Mouse (Mus musculus) 416B (cell line): Measurements from ENCODE around the gene Mdfi.
"Not testable (repeated sequence)": the region's sequence is repeated elsewhere in the genome, so short reads cannot be mapped to it uniquely, and the experiment has no call there.

ENCODE experiments used
- DNase-seq: peaks from one replicate; pipeline ENCODE4 v3.0.0; 2011; ENCODE audit warnings: low read depth

The Mdfi gene

DNA sequence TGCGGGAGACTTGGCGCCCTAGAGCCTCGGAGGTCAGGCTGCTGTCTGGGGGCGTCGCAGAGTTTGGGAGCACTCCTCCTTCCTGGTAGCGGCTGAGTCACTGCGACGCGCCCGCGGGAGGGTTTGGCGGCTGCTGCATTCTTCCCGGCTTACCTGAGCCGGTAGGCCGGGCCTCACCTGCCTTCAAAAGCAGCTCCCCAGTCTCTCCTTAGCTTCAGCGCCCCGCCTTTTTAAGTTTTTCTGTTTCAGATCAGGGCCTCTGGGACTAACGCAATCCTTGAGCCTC is at the start of gene Mdfi:
Mdfi (minus strand) TSS at position 210 of the 286 bp plus-strand sequence.
- no peak for DNase-seq

DNA sequence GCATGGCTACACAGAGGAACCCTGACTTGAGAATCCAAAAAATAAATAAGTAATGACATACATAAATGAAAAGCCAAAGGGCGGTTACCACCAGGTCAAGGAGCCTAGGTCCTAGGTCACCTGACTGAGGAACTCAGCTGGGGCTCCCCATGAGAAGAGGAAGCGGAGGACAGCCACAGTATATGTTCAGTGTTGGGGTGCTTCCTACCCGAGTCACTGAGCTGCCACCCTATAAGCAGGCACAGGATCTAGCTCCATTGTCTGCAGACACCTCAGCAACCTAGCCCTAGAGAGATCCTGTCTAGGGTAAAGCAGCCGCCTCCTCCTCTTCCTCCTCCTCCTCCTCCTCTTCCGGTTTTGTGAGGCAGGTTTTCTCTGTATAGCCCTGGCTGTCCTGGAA is 48.6 kb upstream of the Mdfi start:
- peak; percentile 11 for DNase-seq

DNA sequence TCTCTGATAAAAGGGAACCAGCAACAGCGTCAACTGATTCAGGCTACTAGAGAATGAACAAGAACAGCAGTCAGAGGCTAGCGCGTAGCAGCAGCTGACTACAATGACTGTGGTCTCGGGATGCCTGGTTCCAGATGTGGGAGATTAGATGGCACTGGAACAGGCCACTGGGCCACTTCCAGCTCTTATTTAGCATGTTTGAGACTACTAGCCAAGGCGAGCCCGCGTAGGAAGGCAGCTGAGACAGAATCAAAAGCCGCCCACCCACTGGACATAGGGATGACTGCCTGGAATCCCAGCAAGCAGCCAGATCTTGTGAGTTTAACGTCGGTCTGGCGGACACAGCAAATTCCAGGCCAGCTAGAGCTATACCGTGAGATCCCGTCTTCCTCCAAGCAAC is 46.8 kb upstream of the Mdfi start:
- no peak for DNase-seq

DNA sequence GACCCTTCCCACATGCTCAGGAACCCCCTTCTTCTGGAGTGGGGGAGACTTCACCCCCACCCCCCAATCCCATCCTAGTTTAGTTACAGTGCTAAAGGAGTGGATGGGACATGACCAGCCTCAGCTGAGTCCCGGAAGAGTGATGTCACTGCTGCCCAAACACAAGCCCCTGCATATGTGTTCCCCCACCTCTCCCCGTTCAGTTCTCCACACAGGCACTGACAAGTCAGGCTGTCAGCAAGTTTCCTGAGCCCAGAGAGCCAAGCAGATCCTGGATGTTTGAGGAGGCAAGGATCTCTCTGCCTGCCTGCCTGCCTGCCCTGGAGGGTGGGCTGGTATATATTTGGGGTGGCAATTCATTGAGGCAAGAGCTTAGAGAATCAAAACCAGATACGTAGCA is 44.7 kb upstream of the Mdfi start:
- no peak for DNase-seq

DNA sequence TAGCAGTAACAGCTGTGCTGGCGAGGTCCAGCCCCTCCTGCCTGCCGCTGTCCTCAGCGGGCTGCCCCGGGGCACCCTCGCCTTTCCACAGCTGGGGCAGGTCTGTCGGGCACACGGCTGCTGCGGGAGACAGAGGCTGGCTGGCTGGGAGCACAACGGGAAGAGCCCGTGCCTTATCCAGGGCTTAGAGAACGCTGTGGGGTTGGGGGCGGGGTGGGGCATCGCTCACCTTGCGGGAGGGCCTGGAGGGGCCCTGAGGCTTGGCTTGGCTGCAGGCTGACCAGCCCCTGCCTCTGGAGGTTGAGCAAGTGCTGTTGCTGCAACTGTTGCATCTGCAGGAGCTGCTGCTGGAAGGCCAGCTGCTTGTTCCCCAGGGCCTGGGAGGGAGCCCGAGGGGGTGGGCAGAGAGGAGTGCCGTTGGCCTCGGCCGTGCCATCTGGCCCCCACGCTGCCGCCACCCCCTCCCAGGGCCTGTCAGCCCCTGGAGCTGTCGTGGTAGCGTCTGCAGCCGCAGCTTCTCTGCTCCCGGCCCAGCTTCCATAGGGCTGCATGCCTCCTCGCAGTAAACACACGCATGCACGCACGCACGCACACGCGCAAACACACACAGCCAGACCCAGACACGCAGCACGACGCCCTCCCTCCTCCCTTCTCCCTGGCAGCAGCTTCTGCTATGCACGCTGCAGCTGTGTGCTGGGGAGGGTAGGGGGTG is 44.0 kb upstream of the Mdfi start:
- no peak for DNase-seq

DNA sequence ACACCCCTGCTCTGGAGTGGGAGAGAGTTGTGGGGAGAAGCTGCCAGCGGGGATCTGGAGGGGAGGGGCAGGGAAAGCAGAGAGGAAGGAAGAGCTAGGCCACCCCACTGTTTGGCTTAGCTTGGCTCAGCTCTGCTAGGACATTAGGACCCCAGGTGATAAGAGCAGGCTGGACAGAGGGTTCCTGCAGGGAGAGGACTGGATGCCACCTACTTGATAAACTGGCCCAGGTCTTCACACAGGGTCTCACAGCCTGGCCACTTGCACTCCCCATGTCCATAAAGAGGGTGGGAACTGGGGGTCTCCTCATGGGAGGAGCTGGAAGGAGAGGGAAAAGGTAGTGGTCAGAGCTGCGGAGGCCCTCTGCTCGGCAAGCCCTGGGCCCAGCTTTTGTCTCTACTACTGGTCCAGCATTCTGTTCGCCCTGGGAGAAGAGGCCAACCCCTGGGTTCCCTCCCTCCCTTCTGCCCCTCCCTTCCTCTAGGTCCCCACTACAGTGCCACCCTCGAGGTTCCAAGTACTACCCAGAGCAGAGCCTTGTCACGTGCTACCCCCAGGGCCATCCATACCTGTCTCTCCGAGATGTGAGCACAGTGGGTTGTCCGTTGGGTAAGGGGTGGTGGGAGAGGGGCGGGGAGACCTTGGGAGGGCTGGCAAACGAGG is 43.4 kb upstream of the Mdfi start:
- no peak for DNase-seq

DNA sequence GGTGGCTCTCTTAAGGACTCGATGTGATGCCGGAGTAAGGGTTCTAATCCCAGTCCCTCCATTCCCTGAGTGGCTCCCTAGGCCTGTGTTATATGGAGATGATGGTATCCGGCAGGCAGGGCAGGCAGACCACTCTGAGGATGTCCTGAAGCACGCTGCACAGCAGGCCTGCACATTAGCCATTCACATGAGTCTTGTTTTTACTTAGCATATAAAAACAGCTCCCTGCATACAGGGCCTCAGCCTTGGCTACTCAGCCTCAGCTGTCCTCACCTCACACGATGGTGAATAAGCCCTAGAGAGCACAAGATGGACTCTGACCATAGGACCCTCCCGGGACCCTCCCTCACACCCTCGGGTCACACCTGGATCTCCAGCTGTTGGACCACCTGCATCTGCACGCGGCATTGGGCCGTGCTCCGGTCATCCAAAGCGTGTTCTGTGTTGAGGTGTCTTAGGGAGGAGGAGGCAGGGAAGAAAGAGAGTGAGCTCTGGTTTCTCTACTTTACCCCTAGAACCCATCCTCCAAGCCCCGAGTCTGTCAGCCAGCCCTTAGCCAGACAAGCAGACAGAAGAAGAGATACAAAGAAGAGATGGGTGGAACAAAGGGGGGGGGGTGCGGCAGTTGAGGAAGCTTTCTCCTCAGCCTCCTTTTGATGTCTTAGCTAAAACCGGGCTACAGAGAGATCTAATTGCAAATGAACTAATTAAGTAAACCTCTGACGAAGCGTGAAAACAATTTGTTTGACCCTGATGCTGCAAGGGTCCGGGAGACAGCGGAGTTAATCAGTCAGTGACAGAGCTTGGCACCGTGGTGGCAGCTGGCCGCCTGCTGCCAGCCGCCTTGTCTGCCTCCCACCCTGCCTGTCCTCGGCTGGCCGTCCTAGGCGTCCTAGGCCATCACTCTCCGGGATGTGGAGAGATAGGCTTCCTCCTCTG is 42.6 kb upstream of the Mdfi start:
- DNase-seq, result no peak

DNA sequence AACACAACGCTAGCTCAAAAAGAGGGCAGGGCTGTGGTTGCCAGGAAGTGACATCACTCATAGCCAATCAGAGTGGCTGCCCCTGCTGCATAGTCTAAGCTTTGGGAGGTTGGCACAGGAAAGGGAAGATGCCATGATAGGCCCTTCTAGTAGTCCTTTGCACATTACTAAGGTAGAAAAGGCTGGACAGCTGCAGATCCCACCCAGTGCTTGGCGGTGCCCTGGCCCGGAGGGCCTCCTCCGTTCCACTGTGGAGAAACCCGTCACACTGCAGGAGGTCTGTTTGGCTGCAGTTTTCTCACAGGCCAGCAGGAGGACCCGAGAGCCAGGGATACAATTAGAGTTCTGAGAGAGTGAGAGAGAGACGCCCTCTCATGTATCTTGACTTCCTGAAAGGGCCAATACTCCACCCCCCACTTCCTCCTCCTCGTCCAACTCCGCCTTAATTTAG is 38.9 kb upstream of the Mdfi start:
- peak; percentile 95 for DNase-seq

DNA sequence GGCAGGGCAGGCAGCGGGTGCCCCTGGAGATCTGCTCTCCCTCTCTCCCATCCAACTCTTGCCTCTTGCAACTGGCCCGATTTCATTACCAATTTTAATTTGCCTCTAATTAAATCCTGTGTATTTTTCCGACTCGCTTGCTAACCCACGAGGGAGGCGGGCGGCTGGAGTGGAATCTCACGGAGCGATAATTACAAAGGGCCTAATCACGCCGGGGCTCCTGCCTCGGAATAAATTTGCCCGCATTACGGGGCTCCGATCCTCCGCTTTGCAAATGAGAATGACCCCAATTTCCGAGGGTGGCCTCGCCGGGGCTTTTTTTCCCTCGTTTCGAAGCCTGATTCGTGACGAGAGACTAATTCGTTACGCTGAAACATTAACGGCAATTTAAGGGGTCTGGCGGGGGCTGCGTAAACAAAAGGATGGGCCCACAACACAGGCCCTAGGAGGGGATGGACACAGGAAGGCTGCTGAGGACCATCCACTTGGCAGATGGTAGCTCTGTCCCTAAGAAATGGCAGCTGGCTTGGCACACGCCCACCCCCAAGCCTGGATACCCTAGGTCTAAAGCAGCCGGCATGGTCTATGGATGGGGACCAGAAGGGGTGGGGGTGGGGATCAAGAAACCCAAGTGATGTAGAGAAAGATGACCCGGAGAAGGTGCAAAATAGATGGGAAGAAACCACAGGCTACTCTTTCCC is 38.0 kb upstream of the Mdfi start:
- DNase-seq, result no peak

DNA sequence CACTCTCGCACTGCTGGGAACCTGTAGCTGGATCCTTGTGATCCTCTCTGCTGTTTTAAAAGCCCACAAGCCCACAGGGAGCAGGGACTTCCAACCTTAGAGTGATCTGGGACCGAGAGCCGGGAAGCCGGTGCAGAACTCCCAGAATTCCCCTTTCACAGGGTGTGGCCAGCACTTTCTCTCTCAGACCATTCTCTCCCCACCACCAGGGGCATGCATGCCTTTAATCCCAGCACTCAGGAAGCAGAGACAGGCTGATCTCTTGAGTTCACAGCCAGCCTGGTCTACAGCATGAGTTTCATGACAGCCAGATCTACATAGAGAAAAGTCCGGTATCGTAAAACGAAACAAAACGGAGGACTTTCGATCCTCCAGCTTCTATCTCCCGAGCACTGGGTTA is 35.4 kb upstream of the Mdfi start:
- no peak for DNase-seq

DNA sequence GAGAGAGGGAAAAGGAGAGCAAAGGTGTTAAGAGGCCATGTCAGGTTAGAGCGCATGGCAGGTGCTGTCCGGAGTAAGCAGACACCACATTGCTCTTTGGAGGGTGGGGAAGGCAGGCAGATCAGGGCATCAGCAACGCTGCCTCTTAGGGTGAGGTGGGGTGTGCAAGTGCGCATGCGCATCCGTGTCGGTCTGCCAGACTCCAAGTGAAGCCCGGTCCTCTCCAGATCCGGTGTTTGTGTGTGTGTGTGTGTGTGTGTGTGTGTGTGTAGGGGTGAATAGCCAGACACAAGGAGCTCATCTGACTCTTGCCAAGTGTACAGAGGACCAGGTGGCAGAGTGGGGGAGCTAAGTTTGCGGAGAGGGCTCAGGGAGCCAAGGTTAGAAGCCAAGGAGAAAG is 31.5 kb upstream of the Mdfi start:
- no peak for DNase-seq

DNA sequence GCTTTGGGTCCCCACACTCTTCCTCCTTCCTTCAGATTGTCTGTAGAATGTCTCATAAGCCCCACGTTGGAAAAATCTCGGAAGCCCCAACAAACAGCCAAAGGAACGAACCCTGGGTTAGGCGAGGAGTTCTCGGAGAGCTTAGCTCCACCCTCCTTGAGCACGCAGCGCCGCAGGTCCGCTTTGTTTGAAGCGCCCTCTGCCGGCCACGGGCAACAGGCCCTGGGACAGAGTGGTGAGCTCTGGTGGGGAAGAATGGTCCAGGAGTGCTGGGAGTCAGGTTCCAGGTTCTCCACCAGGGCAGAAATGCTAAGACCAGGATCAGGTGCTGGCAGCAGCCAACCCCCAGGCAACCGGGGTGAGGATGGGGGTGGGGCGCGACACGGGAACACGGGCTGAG is 30.0 kb upstream of the Mdfi start:
- DNase-seq, result peak; percentile 77

DNA sequence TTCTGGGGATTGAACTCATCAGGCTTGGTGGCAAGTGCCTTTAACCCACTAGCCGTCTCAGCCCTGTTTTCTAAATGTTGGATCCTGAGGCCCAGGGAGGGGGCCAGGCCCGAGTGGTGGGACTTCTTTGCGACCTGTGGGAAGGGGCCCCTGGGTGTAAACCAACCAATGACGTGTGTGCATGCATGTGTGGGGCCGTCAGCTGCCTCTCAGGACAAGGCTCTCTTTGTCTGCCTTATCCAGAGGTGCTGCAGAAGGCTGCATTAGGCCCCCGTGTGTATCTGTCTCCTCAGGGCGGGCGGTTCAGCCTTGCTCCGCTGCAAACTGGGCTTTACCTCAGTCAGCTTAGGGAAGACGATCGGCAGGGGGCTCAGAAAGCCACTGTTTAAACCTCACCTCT is 28.9 kb upstream of the Mdfi start:
- DNase-seq, result no peak

DNA sequence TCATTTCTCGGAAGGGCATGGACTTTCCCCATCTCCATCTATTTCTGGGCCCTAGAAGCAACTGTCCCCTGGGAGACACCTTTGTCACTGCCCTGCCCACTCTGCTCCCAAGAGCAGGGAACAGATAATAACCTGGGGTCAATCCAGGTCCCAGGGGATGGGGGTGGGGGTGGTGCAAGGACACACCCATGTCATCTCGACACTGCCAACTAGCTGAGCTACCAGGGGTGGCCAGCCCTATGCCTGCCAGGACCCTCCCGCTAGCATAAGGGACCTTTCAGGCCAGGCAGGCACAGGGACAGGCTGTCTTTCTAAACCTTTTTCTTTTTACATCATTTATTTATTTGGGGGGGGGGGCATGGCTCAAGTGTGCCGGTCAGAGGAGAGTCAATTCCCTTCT is 28.5 kb upstream of the Mdfi start:
- DNase-seq, result no peak

DNA sequence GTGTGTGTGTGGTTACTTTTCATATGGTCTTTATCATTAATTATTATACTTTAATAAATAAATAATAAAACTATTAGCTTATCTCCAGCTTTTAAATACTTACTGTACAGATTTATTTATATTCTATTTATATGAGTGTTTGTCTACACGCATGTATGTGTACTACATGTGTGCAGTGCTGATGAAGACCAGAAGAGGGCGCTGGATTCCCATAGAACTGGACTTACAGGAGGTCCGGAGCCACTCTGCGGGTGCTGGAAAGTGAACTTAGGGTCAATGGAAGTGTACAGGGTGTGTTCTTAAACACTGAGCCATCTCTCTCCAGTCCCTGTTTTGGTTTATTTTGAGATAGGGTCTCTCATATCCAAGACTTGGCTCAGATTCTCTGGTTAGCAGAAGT is 21.1 kb upstream of the Mdfi start:
- no peak for DNase-seq

DNA sequence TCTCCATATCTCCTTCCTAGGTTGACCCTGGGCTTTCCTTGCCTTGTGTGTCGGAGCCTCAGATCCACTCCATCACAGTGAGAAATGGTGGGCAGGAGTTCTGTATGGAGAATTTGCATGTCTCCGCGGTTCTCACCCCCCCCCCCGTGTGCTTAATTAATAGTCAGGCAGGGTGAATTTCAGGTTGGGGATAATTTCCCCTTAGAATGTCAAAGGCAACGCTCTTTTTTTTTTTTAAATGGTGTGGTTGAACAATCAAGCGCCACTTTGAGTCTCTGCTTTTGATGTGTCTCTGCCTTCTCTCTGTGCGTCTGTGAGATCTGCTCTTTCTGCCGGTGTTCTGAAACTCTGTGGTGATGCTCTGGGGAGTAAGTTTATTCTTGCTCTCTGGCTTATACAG is 20.4 kb upstream of the Mdfi start:
- DNase-seq, result no peak

DNA sequence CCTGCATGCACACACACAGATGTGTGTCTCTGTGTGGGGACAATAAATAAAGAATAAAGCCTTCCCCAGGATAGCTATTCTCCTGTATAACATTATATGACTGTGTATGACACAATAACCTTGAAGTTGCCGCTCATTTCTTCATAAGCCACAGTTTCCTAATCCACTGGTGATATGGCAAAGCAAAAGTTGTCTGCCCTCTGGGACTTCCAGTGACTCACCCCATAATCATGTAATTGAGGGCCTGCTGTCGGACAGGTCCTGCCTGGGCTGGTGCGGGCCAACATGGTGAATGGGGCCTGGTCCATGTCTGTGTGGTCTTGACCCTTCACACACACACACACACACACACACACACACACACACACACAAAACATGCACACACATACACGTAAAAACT is 19.3 kb upstream of the Mdfi start:
- DNase-seq, result peak; percentile 78

DNA sequence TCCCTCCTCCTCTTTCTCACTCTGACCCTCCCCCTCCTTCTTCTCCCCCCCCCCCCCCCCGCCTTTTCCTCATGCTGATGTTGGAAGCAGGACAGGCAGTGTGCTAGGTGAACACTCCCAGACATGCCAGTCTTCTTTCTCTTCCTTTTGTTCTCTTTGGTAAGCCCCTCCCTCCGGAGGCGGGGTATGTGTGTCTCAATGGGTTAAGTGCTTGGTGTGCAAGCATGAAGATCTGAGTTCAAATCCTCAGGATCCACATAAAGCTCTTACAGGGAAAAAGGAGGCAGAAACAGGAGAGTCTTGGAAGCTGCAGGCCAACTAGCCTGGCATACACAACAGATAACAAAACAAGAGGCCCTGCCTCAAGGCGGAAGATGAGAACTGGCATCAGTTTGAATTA is 18.8 kb upstream of the Mdfi start:
- peak; percentile 26 for DNase-seq

DNA sequence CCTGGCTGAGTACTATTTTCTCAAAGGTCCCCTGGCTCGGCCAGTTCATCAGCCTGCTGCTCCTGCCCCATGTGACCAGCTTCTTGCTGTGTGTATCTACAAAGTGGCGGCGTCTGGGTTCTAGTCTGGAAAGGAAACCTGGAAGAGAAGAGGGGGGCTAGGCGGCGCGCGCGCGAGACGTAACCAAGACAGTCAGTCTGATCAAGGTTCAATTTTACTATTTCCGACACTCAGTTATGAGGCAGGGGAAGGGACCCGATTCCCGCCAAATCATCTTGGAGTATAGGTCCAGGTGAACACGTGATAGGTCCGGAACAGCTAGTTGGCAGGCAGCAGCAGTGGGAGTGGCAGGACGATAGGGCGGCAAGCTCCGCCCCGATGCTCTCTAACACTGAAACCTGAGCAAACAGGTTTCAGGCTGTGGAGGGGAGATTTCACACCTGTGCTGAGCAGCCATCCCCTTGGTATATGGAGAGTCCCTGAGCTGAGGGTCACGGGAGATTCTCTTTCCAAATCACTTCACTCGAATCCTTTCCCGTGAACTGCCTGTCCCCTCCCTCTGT is 17.4 kb upstream of the Mdfi start:
- not testable (repeated sequence) for DNase-seq

DNA sequence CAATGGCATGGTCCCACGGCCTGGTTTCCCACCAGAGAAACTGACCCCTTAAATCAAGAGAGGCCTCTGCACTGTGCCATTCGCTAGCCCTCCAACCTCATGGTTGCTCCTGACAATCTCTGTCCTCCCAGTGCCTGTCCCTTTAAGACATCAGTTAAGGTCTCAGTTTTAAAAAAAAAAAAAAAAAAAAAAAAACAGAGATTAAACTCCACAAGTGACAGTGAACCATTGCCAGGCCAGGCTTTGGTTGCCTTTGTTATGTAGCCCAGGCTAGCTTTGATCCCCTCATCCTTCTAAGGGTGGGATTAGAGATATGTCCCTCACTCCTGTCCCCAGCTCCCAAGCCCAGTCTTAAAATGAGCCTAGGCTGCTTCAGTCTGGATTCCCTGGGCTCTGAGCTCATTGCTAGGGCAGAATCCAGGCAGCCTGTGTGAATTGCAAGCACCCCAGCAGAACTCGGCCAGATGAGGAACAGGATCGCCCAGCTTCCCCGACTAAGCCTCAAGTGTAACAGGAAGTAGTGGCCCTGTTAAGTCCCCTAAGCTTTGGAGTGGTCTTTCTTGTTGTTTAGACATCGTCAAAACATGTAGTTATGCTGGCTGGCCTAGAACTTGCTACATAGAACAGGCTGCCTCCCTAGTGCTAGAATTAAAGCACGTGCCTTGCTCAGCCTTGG is 16.3 kb upstream of the Mdfi start:
- no peak for DNase-seq

DNA sequence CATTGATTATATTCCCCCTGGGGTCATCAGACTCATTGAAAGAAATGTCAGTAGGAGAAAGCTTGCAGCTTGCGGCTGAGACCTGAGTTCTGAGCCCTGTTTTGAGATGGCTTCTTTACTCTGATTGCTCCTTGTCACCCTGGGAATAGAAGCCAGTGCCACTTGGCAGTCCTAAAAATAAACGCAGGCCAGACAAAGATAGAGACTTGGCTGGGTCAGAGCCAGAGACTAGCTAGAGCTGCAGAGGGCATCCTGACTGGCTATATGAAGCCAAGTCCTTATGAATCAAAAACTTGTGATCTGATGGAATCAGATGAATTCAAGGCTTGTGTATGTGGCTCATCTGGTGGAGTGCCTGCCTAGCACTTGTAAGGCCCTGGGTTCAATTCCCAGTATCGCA is 15.5 kb upstream of the Mdfi start:
- no peak for DNase-seq

DNA sequence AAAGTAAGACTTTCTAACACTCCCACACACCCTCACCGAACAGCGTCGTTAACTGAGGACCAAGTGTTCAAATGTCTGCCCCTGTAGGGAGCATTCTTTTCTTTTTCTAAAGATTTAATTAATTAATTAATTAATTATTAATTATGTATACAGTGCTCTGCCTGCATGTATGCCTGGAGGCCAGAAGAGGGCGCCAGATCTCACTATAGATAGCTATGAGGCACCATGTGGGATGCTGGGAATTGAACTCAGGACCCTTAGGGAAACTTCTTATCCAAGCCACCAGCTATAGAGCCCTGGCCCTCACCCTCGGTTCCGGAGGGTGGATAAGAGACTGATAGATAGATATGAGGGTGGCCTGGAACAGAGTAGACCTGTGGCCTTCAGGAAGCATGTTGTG is 13.5 kb upstream of the Mdfi start:
- no peak for DNase-seq
